Mouse (Mus musculus) ES-Bruce4 (cell line): ENCODE results near the gene Kansl1l.

Experiments
- CTCF ChIP-seq: IDR thresholded peaks from one replicate; pipeline ENCODE4 v1.8.1; 2011; ENCODE audit warnings: low read depth, low read length
- EP300 ChIP-seq: IDR thresholded peaks from 2 replicates; pipeline ENCODE4 v1.6.1; 2011; ENCODE audit warnings: low read depth, low read length; ENCODE audit not compliant: insufficient read depth
- POLR2A ChIP-seq: IDR thresholded peaks from one replicate; pipeline ENCODE4 v1.8.1; 2011; ENCODE audit warnings: low read length; ENCODE audit not compliant: insufficient read depth

- TF ChIP-seq CTCF: no peak
- TF ChIP-seq POLR2A: no peak
- TF ChIP-seq EP300: no peak
These were observed 12.7 kb downstream of the Kansl1l start for GRCm38 (mm10) chr1:66804710-66805109.
